Mouse (Mus musculus): ENCODE measurements at regions not wholly inside any gene's neighbourhood (a gene's known extent, or its start where the extent isn't known, plus 50 kb on each side); places are given as distances from the start of the nearest gene placed in this dataset.

DNA sequence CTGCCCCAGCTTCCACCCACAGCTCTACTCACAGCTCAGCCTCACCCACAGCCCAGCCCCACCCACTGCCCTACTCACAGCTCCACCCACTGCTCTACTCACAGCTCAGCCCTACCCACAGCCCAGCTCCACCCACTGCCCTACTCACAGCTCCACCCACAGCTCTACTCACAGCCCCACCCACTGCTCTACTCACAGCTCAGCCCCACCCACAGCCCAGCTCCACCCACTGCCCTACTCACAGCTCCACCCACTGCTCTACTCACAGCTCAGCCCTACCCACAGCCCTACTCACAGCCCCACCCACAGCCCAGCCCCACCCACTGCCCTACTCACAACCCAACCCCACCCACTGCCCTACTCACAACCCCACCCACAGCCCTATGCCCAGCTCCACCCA, 56.5 kb upstream of the Phox2b start:
- no peak for DNase-seq (ENCODE audit: low read depth)

DNA sequence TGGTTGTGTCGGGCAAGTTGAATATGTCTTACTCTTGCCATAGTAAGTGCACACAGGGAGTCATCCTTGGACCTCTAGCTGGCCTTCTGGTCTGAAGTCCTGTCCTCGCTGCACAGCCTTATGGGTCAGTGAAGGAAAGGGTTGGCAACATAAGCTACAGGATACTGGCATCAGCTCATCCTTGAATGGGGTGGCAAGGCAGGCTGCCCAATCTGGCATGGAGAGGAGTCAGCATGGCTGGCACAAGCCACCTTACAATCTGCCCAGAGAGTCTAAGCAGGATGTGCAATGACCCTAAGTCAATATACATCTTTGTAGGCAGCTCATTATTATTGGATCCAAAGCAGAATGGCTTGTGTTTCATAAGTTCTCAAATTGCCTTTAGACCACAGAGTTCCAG, 57.8 kb upstream of the Phox2b start:
- DNase-seq (ENCODE audit: low read depth) = no peak

DNA sequence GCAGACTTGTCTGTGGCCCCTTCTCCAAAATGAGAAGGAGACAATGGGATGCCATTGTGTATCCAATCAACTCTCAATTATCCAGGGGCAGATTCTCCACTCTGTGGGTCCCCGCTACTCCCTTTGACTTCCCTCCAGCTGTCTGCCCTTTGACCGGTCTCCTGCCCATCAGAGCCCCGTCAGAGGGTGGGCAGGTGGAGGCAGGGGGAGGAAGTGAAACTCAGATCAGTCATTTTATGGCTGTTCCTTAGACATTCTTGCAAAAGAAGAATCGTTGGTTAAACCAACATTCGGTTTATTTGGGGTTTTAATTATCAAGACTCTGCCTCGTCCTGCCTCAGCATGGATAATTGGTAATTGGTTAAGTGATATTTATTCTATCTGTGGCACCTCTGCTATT, 77.7 kb upstream of the Phox2b start:
- DNase-seq (ENCODE audit: low read depth) = peak; percentile 3

DNA sequence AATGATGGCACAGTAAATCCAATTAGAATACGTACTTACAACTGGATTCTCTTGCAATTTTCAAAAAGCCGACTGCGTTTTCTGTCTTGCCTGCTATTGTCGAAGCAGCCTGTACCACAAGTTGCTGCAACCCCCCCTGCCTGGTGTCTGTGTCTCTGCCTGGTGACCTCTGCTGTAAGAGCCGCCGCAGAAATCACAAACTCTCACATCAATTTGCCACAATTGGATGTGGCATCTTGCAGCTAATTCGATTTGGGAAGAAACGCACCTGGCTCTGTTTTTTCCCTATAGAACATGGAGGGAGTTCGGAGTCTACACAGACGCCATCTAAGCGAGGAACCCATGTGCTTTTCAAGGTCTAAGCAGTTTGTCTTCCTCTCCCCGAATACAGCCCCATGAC, 80.1 kb upstream of the Phox2b start:
- DNase-seq (ENCODE audit: low read depth) = no peak

GRCm38 (mm10) chr5:67189376-67189901, 70.9 kb upstream of the Tmem33 start:
- DNase-seq (ENCODE audit: low read depth) = no peak

DNA sequence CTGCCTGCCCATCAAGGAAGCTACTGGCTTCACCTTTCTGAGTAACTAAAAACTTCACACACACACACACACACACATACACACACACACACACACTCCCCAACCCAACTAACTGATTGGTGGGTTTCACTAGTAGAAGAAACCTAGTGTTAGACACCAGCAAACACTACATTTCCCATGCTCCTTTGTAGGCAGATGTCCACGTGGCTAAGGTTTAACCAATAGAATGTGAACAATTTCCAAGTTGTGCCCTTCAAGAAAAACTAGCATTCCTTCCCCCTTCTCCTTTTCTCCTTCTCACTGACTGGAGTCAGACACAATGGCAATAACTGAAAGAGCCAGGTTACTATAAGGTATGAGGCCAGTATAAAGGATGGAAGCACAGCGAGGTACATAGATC, 66.3 kb upstream of the Tmem33 start:
- DNase-seq (ENCODE audit: low read depth) = no peak

DNA sequence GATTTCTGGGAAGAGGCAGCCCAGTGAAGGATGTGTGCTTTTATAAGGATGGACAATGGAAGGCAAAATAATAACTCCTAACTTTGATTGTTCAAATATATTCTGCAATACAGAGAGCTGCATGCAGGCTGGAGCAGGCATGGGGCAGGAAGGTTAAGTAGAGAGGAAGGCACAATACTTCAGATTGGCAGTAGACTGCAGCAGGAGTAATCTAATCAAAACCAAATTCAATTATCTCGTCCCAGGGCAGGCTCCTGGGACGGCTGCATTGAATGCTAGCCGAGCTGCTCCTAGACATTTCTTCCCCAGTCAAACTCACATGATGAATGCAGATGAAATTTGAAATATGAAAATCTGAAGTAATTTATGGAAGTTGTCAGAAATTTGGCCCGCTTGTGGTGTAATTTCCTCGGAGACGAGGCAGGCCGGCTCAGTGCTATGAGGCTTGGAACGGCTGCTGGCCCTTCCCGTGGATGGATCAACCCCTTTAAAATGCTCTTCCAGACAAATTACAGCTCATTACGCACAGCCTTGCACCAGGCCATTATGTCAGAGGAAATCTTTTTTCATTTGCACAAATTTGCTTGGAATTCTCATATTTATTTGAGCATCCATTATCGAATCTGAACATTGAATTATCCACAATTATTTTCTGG, 55.2 kb upstream of the Tmem33 start:
- DNase-seq (ENCODE audit: low read depth) = no peak
